Mouse (Mus musculus): ENCODE results near the gene Glis2. TPM values are rescaled to one million over a fixed set of nuclear protein-coding genes. Genes with fewer than 3 reads are reported as not detected.

Glis2 gene
- total and polyA plus RNA-seq, 3 experiments = 0.59 to 3.3 (median 2.5) TPM

DNA sequence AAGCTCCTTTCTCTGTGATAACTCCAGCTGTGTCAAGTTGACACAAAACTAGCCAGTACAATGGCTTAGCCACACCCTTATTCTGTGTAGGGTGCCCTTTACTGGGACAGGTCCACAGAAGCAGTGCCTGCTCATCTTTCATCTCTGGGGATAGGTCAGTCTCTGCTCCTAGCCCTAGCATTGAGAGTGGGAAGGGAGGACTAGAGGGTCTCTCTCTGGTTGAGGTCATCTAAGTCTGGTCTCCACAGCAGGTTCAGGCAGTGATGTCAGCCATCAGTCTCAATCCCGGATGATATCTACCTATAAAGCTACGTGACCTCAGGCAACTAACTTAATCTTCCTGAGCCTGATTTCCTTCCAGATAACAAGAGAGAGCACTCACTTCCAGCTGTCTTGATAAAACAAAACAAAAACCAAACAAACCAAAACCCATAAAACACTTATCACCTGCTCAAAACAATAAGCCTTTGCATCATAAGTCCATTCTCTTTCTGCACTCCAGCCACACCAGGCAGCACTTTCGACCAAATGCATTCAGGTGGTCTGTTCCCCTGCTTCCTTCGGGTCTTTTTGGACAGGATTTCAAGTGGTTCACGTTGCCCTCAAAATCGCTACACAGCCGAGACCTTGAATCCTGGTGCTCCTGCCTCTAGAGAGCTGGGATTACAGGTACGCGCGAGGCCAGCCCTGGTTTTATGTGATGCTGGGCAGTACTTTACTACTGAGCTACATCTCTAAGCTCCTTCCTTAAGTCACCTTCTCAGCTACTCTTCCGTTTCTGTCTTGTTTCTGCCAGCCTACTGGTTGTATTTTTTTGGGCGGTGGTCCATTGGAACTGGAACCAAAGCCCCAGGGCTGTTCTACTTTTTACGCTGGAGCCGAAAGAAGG, 8.6 kb upstream of the Glis2 start:
- Histone ChIP-seq H3K4me3 (replicated peaks in 1 of 3; ENCODE audit: low read depth in 2 of 3, low read length in 2 of 3, poor library complexity in 1 of 3) (peak overlapping the region; percentile 54 to 58 (median 55)), H3K9me3 (replicated peaks; ENCODE audit: low read length) (no peaks in the 10 kb centered on the region), H3K27me3 (replicated peaks) (no peaks in the 10 kb centered on the region), H3K36me3 (replicated peaks in 1 of 2; ENCODE audit: control insufficient read depth in 1 of 2, insufficient read depth in 1 of 2, low read length in 1 of 2) (no peaks in the 10 kb centered on the region), H3K79me2 (replicated peaks; ENCODE audit: control insufficient read depth, extremely low read depth, insufficient read depth, poor library complexity, severe bottlenecking) (no peaks in the 10 kb centered on the region), H3K9ac (ENCODE audit: insufficient read depth, low read depth) (peak overlapping the region; percentile 62), H3K4me1 (ENCODE audit: control insufficient read depth in 1 of 2, insufficient read depth in 2 of 2) (peaks cover 20 to 43% of the 10 kb centered on the region in 2 experiments), H3K4me2 (ENCODE audit: insufficient read depth, low read depth, poor library complexity, severe bottlenecking) (peak overlapping the region; percentile 68), H3K27ac (ENCODE audit: insufficient read depth, low read depth) (peak overlapping the region; percentile 7; the same call in 1 of the 2 replicates)
- dilution Hi-C loops (cut with MboI; ENCODE audit: extremely low pct_ligation_motif_present, extremely low pct_unique_long_range_greater_than_20kb, low sequenced_read_pairs) (no loop called here), in situ Hi-C loops (cut with MboI; ENCODE audit: low pct_ligation_motif_present, low pct_unique_long_range_greater_than_20kb, low sequenced_read_pairs) (no loop called here)
- DNase-seq (ENCODE audit: extremely low read depth) = no peak
- TF ChIP-seq MAFK (IDR thresholded peaks at IDR 0.05; ENCODE audit: insufficient replicate concordance, low read length) = no peak
- no peak for TF ChIP-seq ZNF384 (IDR thresholded peaks at IDR 0.05; ENCODE audit: low read depth, low read length)
- no peak for TF ChIP-seq USF2 (conservative IDR thresholded peaks at IDR 0.05; ENCODE audit: low read depth, low read length)

- no peaks in the 10 kb centered on the region for H3K9me3 ChIP-seq (replicated peaks; ENCODE audit: low read length)
- TF ChIP-seq ZNF384 (IDR thresholded peaks at IDR 0.05; ENCODE audit: low read depth, low read length) = no peak
- TF ChIP-seq ELF1 (IDR thresholded peaks at IDR 0.05; ENCODE audit: low read depth, low read length) = peak; percentile 96
- TF ChIP-seq POLR2A (IDR thresholded peaks at IDR 0.05; ENCODE audit: low read depth, low read length) = peak; percentile 79
- TF ChIP-seq CHD2 (IDR thresholded peaks at IDR 0.05; ENCODE audit: low read length) = peak; percentile 66
- TF ChIP-seq MEF2A (IDR thresholded peaks at IDR 0.05; ENCODE audit: borderline replicate concordance, low read depth, low read length) = peak; percentile 87
- no peak for TF ChIP-seq NRF1 (IDR thresholded peaks at IDR 0.05; ENCODE audit: low read depth, low read length)
- 0 out of 2 replicates have a peak, but pooled peaks have one; percentile 32 for TF ChIP-seq TBP (conservative IDR thresholded peaks at IDR 0.05; ENCODE audit: low read depth, low read length)
- TF ChIP-seq MAFK (IDR thresholded peaks at IDR 0.05; ENCODE audit: insufficient replicate concordance, low read length) = no peak
- TF ChIP-seq E2F4 (IDR thresholded peaks at IDR 0.05; ENCODE audit: insufficient replicate concordance, low read depth, low read length) = peak; percentile 96
- no peak for TF ChIP-seq GABPA (IDR thresholded peaks at IDR 0.05; ENCODE audit: insufficient replicate concordance, low read depth, low read length)
- TF ChIP-seq ZKSCAN1 (IDR thresholded peaks at IDR 0.05; ENCODE audit: borderline replicate concordance, low read depth, low read length) = no peak
- TF ChIP-seq HCFC1 (IDR thresholded peaks at IDR 0.05; ENCODE audit: low read depth, low read length) = peak; percentile 59
- peak in 1 of 2 experiments; percentile 34; a peak in 2 of 4 replicates for TF ChIP-seq CTCF (conservative IDR thresholded peaks at IDR 0.05 in 1 of 2, IDR thresholded peaks at IDR 0.05 in 1 of 2; ENCODE audit: low read depth in 2 of 2, low read length in 2 of 2)
- TF ChIP-seq SIN3A (IDR thresholded peaks at IDR 0.05; ENCODE audit: low read length) = peak; percentile 83
- no peak for TF ChIP-seq CHD1 (IDR thresholded peaks at IDR 0.05; ENCODE audit: low read depth, low read length)
- no peak for TF ChIP-seq JUND (conservative IDR thresholded peaks at IDR 0.05; ENCODE audit: low read depth, low read length)
- peak; percentile 81; the same call in 1 of the 2 replicates for TF ChIP-seq UBTF (IDR thresholded peaks at IDR 0.05; ENCODE audit: low read depth, low read length)
- TF ChIP-seq BHLHE40 (IDR thresholded peaks at IDR 0.05; ENCODE audit: low read depth, low read length) = peak; percentile 97
- TF ChIP-seq ZC3H11A (IDR thresholded peaks at IDR 0.05; ENCODE audit: low read depth, low read length) = no peak
- no peak; the same call in 1 of the 2 replicates for TF ChIP-seq RAD21 (IDR thresholded peaks at IDR 0.05; ENCODE audit: low read depth, low read length)
- TF ChIP-seq JUN (IDR thresholded peaks at IDR 0.05; ENCODE audit: insufficient read depth, low read depth, low read length) = no peak
- TF ChIP-seq POLR2AphosphoS2 (IDR thresholded peaks at IDR 0.05; ENCODE audit: low read depth, low read length) = peak; percentile 25; the same call in 1 of the 2 replicates
- TF ChIP-seq USF1 (IDR thresholded peaks at IDR 0.05; ENCODE audit: low read depth, low read length) = no peak; the same call in 1 of the 2 replicates
- TF ChIP-seq ZMIZ1 (IDR thresholded peaks at IDR 0.05; ENCODE audit: low read depth, low read length) = peak; percentile 73
- peak; percentile 94 for TF ChIP-seq MAZ (IDR thresholded peaks at IDR 0.05; ENCODE audit: low read depth, low read length)
- 0 out of 2 replicates have a peak, but pooled peaks have one; percentile 42 for TF ChIP-seq KAT2A (IDR thresholded peaks at IDR 0.05; ENCODE audit: insufficient replicate concordance, low read length)
- 0 out of 2 replicates have a peak, but pooled peaks have one; percentile 24 for TF ChIP-seq RCOR1 (conservative IDR thresholded peaks at IDR 0.05; ENCODE audit: low read depth, low read length)
Observed at GRCm38 (mm10) chr16:4586531-4587123, 7.9 kb upstream of the Glis2 start.

More at GRCm38 (mm10) chr16:4586531-4587123, 7.9 kb upstream of the Glis2 start:
- Histone ChIP-seq H3K4me2 (ENCODE audit: insufficient read depth, low read depth, poor library complexity, severe bottlenecking) (peak overlapping the region; percentile 85), H3K9ac (ENCODE audit: insufficient read depth, low read depth) (peak overlapping the region; percentile 62), H3K27me3 (replicated peaks) (no peaks in the 10 kb centered on the region), H3K4me1 (ENCODE audit: control insufficient read depth in 1 of 2, insufficient read depth in 2 of 2) (peaks cover 20 to 43% of the 10 kb centered on the region in 2 experiments), H3K27ac (ENCODE audit: insufficient read depth, low read depth) (0 out of 2 replicates have a peak overlapping the region, but pooled peaks have one; percentile 29), H3K36me3 (replicated peaks in 1 of 2; ENCODE audit: control insufficient read depth in 1 of 2, insufficient read depth in 1 of 2, low read length in 1 of 2) (no peaks in the 10 kb centered on the region), H3K4me3 (replicated peaks in 1 of 3; ENCODE audit: low read depth in 2 of 3, low read length in 2 of 3, poor library complexity in 1 of 3) (peak overlapping the region; percentile 54 to 58 (median 55)), H3K79me2 (replicated peaks; ENCODE audit: control insufficient read depth, extremely low read depth, insufficient read depth, poor library complexity, severe bottlenecking) (no peaks in the 10 kb centered on the region)
- in situ Hi-C loops (cut with MboI; ENCODE audit: low pct_ligation_motif_present, low pct_unique_long_range_greater_than_20kb, low sequenced_read_pairs) = no loop called here
- peak; percentile 99 for DNase-seq (ENCODE audit: extremely low read depth)
- dilution Hi-C loops (cut with MboI; ENCODE audit: extremely low pct_ligation_motif_present, extremely low pct_unique_long_range_greater_than_20kb, low sequenced_read_pairs) = no loop called here

All from CH12.LX (cell line).